Mouse (Mus musculus): ENCODE measurements around the gene Rev1. TPM values are rescaled to one million over a fixed set of nuclear protein-coding genes. Genes with fewer than 3 reads are reported as not detected.

Rev1 gene
- 8.1 TPM for polyA plus RNA-seq (2017; shearing (Covaris generic))

GRCm38 (mm10) chr1:38129501-38130267 lies at the start of gene Rev1:
Rev1 (minus strand) TSS chr1:38129801.

Other genes with a start within 250 kb of the Rev1 start
- gene Mitd1, start 239.4 kb downstream of the Rev1 start, polyA plus RNA-seq (2017; shearing (Covaris generic)) = 95.6 TPM
- gene Mrpl30, start 239.3 kb downstream of the Rev1 start, polyA plus RNA-seq (2017; shearing (Covaris generic)) = 195 TPM
- gene Lyg2, start 213.3 kb downstream of the Rev1 start, polyA plus RNA-seq (2017; shearing (Covaris generic)) = not detected
- not detected for gene Lyg1, start 172.0 kb downstream of the Rev1 start, polyA plus RNA-seq (2017; shearing (Covaris generic))
- gene Txndc9, start 131.9 kb downstream of the Rev1 start, polyA plus RNA-seq (2017; shearing (Covaris generic)) = 123 TPM
- 21.4 TPM for gene Eif5b, start 131.8 kb downstream of the Rev1 start, polyA plus RNA-seq (2017; shearing (Covaris generic))